In the genomic region with DNA sequence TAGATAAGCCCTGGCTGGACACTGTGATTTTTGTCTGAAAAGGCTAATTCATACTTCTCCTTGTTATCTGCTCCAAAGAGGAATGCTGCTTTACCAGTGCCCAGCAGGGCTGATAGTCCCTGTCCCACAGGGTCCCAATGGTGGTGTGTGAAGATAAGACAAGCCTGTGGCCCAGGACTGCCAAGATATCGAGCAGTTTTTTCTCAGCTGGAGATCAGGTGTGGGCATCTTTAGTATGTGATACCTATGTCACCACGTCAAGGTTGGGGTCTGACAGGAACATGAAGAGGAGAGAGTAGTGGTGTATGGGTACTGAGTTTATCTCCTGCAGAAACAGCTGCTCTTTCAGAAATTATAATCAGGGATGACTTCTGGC, we compare ENCODE assay signal across 25 mouse cellular contexts.
DNase-seq lines count a peak whose midpoint lies in the region; ATAC-seq and TF ChIP-seq lines count a peak whose summit lies in the region.
"Had no signal": no experiment of that assay in that cellular context is flagged by ENCODE, and none has a peak within 500 bp of the region (broad histone marks: within the 10 kb centered on the region; RNA-seq: fewer than 3 reads in every experiment).

No protein-coding gene starts in this region.

- H3K27me3 ChIP-seq in MEL (ENCODE audit: control insufficient read depth in 1 of 2, insufficient read depth in 2 of 2, low read length in 2 of 2) = no peaks in the 10 kb centered on the region
- peaks cover 5% of the 10 kb centered on the region; the same call in 1 of the 2 replicates for H3K27me3 ChIP-seq in liver, embryonic 12.5 days (replicated peaks)
- no peaks in the 10 kb centered on the region for H3K27me3 ChIP-seq in liver, postnatal 0 days (ENCODE audit: insufficient read depth, low read length)
- H3K27me3 ChIP-seq: forebrain, embryonic 15.5 days; heart, embryonic 13.5 days; hindbrain, embryonic 12.5 days; midbrain, embryonic 13.5 days; neural tube, embryonic 13.5 days had no signal

- no peaks in the 10 kb centered on the region for H3K36me3 ChIP-seq in MEL (ENCODE audit: control insufficient read depth in 1 of 2, insufficient read depth in 2 of 2, low read length in 2 of 2)
- no peaks in the 10 kb centered on the region for H3K36me3 ChIP-seq in liver, embryonic 12.5 days
- H3K36me3 ChIP-seq in liver, postnatal 0 days (replicated peaks; ENCODE audit: insufficient read depth, low read length) = no peaks in the 10 kb centered on the region
- H3K36me3 ChIP-seq: forebrain, embryonic 15.5 days; heart, embryonic 13.5 days; hindbrain, embryonic 12.5 days; midbrain, embryonic 13.5 days; neural tube, embryonic 13.5 days had no signal

- TF ChIP-seq RAD21 in MEL (IDR thresholded peaks at IDR 0.05; ENCODE audit: low read depth, low read length) = no peak

- no peaks in the 10 kb centered on the region for H3K9me3 ChIP-seq in MEL (replicated peaks; ENCODE audit: insufficient read depth, low read length)
- no peaks in the 10 kb centered on the region for H3K9me3 ChIP-seq in liver, embryonic 12.5 days (replicated peaks)
- no peaks in the 10 kb centered on the region for H3K9me3 ChIP-seq in liver, postnatal 0 days (ENCODE audit: low read length)
- H3K9me3 ChIP-seq: forebrain, embryonic 15.5 days; heart, embryonic 13.5 days; hindbrain, embryonic 12.5 days; midbrain, embryonic 13.5 days; neural tube, embryonic 13.5 days had no signal

- peak; percentile 41 to 68; a peak in 2 of 4 replicates for TF ChIP-seq EP300 in MEL (IDR thresholded peaks at IDR 0.05; ENCODE audit: low read depth in 1 of 2, low read length in 2 of 2)
- peak; percentile 25; the same call in 1 of the 2 replicates for TF ChIP-seq EP300 in liver, postnatal 0 days (IDR thresholded peaks at IDR 0.05; ENCODE audit: low read depth)

- TF ChIP-seq POLR2A in MEL (IDR thresholded peaks at IDR 0.05; ENCODE audit: control insufficient read depth in 1 of 2, insufficient read depth in 1 of 2, low read depth in 1 of 2, low read length in 2 of 2, poor library complexity in 1 of 2) = no peak
- no peak for TF ChIP-seq POLR2A in embryonic fibroblast, embryonic 13.5 days (IDR thresholded peaks at IDR 0.05; ENCODE audit: low read depth, low read length)

- H3K4me3 ChIP-seq in MEL (ENCODE audit: control insufficient read depth in 1 of 2, insufficient read depth in 1 of 2, low read depth in 2 of 2, low read length in 2 of 2) = no peak overlapping the region
- H3K4me3 ChIP-seq in embryonic fibroblast, embryonic 13.5 days (ENCODE audit: insufficient read depth, low read length) = no peak overlapping the region
- no peak overlapping the region for H3K4me3 ChIP-seq in liver, embryonic 12.5 days
- no peak overlapping the region for H3K4me3 ChIP-seq in liver, postnatal 0 days (ENCODE audit: low read depth, low read length)
- H3K4me3 ChIP-seq: forebrain, embryonic 15.5 days; heart, adult 2 months; heart, embryonic 13.5 days; hindbrain, embryonic 12.5 days; left cerebral cortex, adult 2 months; midbrain, embryonic 13.5 days; neural tube, embryonic 13.5 days had no signal

- no peak overlapping the region for H3K4me2 ChIP-seq in liver, embryonic 12.5 days
- H3K4me2 ChIP-seq in liver, postnatal 0 days (ENCODE audit: low read depth, low read length) = no peak overlapping the region
- H3K4me2 ChIP-seq: forebrain, embryonic 15.5 days; heart, embryonic 13.5 days; hindbrain, embryonic 12.5 days; lung, embryonic 14.5 days; midbrain, embryonic 13.5 days; neural tube, embryonic 13.5 days had no signal

- no peaks in the 10 kb centered on the region for H3K79me2 ChIP-seq in MEL (ENCODE audit: control insufficient read depth, insufficient read depth, low read length, poor library complexity)

- H3K27ac ChIP-seq in MEL (ENCODE audit: control insufficient read depth, low read depth, low read length) = no peak overlapping the region
- peak overlapping the region; percentile 53 for H3K27ac ChIP-seq in embryonic fibroblast, embryonic 13.5 days (ENCODE audit: insufficient read depth, low read length)
- no peak overlapping the region for H3K27ac ChIP-seq in liver, embryonic 12.5 days
- no peak overlapping the region for H3K27ac ChIP-seq in liver, postnatal 0 days (ENCODE audit: low read depth)
- H3K27ac ChIP-seq: forebrain, embryonic 15.5 days; heart, adult 2 months; hindbrain, embryonic 12.5 days; left cerebral cortex, adult 2 months; midbrain, embryonic 13.5 days; neural tube, embryonic 13.5 days had no signal

- no peaks in the 10 kb centered on the region for H3K4me1 ChIP-seq in MEL (ENCODE audit: control insufficient read depth in 1 of 2, insufficient read depth in 2 of 2, low read length in 2 of 2)
- H3K4me1 ChIP-seq in embryonic fibroblast, embryonic 13.5 days (ENCODE audit: control insufficient read depth, insufficient read depth, low read length) = no peaks in the 10 kb centered on the region
- H3K4me1 ChIP-seq in liver, embryonic 12.5 days = peaks cover 5% of the 10 kb centered on the region
- H3K4me1 ChIP-seq in liver, postnatal 0 days (ENCODE audit: insufficient read depth) = 0 out of 2 replicates have a peak, but pooled peaks cover 2% of the 10 kb centered on the region
- H3K4me1 ChIP-seq: forebrain, embryonic 15.5 days; hindbrain, embryonic 12.5 days; midbrain, embryonic 13.5 days; neural tube, embryonic 13.5 days had no signal

- 18% methylated on average over 2 of the region's 2 CpGs for WGBS in liver, embryonic 12.5 days (ENCODE audit: insufficient replicate concordance)
- WGBS in liver, postnatal 0 days (ENCODE audit: insufficient replicate concordance) = 38% methylated on average over 2 of the region's 2 CpGs

- DNase-seq in MEL (ENCODE audit: low read depth, low spot score) = peak; percentile 15
- DNase-seq in liver, postnatal 0 days = no peak
- no peak for DNase-seq in right cerebral cortex, postnatal 10 days (ENCODE audit: low spot score in 2 of 2)
- no peak for DNase-seq in embryo, embryonic 10 days (ENCODE audit: low spot score)
- DNase-seq: adrenal gland, postnatal 10 days; B cell, adult 2 months; cerebellum, adult 11-12 months; cerebellum, postnatal 14 days; gastrocnemius, postnatal 36 days; kidney, adult 9 months; kidney, postnatal 14 days; lung, embryonic 14.5 days; right cerebral cortex, postnatal 14 days; thymus, postnatal 4 days had no signal

- H3K9ac ChIP-seq in MEL (ENCODE audit: control insufficient read depth, low read depth, low read length, poor library complexity, severe bottlenecking) = no peak overlapping the region
- no peak overlapping the region for H3K9ac ChIP-seq in liver, embryonic 12.5 days
- no peak overlapping the region for H3K9ac ChIP-seq in liver, postnatal 0 days (replicated peaks)
- H3K9ac ChIP-seq: forebrain, embryonic 15.5 days; heart, embryonic 13.5 days; hindbrain, embryonic 12.5 days; lung, embryonic 14.5 days; midbrain, embryonic 13.5 days; neural tube, embryonic 13.5 days had no signal

- peak; percentile 81 for ATAC-seq in liver, embryonic 12.5 days
- ATAC-seq in liver, postnatal 0 days = no peak
- ATAC-seq in inflammation-experienced regulatory T-cells, adult 6 months = no peak
- ATAC-seq: forebrain, embryonic 15.5 days; intestine, postnatal 0 days; midbrain, embryonic 13.5 days had no signal

- no peak for TF ChIP-seq CTCF in MEL (IDR thresholded peaks at IDR 0.05 in 2 of 3, conservative IDR thresholded peaks at IDR 0.05 in 1 of 3; ENCODE audit: control insufficient read depth in 1 of 3, insufficient read depth in 1 of 3, low read depth in 2 of 3, low read length in 3 of 3, poor library complexity in 1 of 3, severe bottlenecking in 1 of 3)
- TF ChIP-seq CTCF in embryonic fibroblast, embryonic 13.5 days (IDR thresholded peaks at IDR 0.05; ENCODE audit: borderline replicate concordance, insufficient read depth, low read length) = no peak
- TF ChIP-seq CTCF in liver, postnatal 0 days (IDR thresholded peaks at IDR 0.05; ENCODE audit: low read depth) = no peak

TF ChIP-seq in MEL, 35 proteins besides CTCF, POLR2A, EP300 and RAD21 (continues in another document):
- TF ChIP-seq BHLHE40 (IDR thresholded peaks at IDR 0.05; ENCODE audit: borderline replicate concordance, low read depth, low read length) = no peak
- TF ChIP-seq MAZ (IDR thresholded peaks at IDR 0.05; ENCODE audit: low read depth, low read length) = no peak
- no peak for TF ChIP-seq NRF1 (IDR thresholded peaks at IDR 0.05; ENCODE audit: insufficient read depth, low read depth, low read length, poor library complexity, severe bottlenecking)
- no peak for TF ChIP-seq NELFE (IDR thresholded peaks at IDR 0.05; ENCODE audit: low read depth, low read length)
- no peak; the same call in 1 of the 2 replicates for TF ChIP-seq ZC3H11A (IDR thresholded peaks at IDR 0.05; ENCODE audit: low read depth, low read length)
- TF ChIP-seq ELF1 (IDR thresholded peaks at IDR 0.05; ENCODE audit: low read depth, low read length) = no peak
- TF ChIP-seq CHD1 (IDR thresholded peaks at IDR 0.05; ENCODE audit: low read depth, low read length) = no peak
- TF ChIP-seq POLR2AphosphoS2 (IDR thresholded peaks at IDR 0.05; ENCODE audit: low read length) = no peak
- TF ChIP-seq GABPA (IDR thresholded peaks at IDR 0.05; ENCODE audit: low read depth, low read length) = no peak
- no peak for TF ChIP-seq USF1 (IDR thresholded peaks at IDR 0.05; ENCODE audit: low read depth, low read length)
- no peak for TF ChIP-seq ZMIZ1 (IDR thresholded peaks at IDR 0.05; ENCODE audit: low read depth, low read length)
- no peak for TF ChIP-seq TBP (IDR thresholded peaks at IDR 0.05; ENCODE audit: low read depth, low read length)
- no peak for TF ChIP-seq CHD2 (IDR thresholded peaks at IDR 0.05; ENCODE audit: low read length)
- peak; percentile 40; the same call in 1 of the 2 replicates for TF ChIP-seq ETS1 (IDR thresholded peaks at IDR 0.05; ENCODE audit: low read depth, low read length)
- no peak for TF ChIP-seq TAL1 (IDR thresholded peaks at IDR 0.05; ENCODE audit: low read length)
- TF ChIP-seq ZNF384 (IDR thresholded peaks at IDR 0.05; ENCODE audit: low read depth, low read length) = no peak
- no peak for TF ChIP-seq MEF2A (IDR thresholded peaks at IDR 0.05; ENCODE audit: extremely low read depth, insufficient replicate concordance, low read depth, low read length, poor library complexity, severe bottlenecking)
- no peak for TF ChIP-seq MAX (IDR thresholded peaks at IDR 0.05; ENCODE audit: low read length)
- peak; percentile 35; the same call in 1 of the 2 replicates for TF ChIP-seq RCOR1 (IDR thresholded peaks at IDR 0.05; ENCODE audit: low read depth, low read length)
- no peak for TF ChIP-seq MYB (IDR thresholded peaks at IDR 0.05; ENCODE audit: low read depth, low read length)
- no peak for TF ChIP-seq E2F4 (IDR thresholded peaks at IDR 0.05; ENCODE audit: borderline replicate concordance, low read depth, low read length)
- TF ChIP-seq ZKSCAN1 (IDR thresholded peaks at IDR 0.05; ENCODE audit: low read depth, low read length) = no peak
- no peak for TF ChIP-seq KAT2A (conservative IDR thresholded peaks at IDR 0.05; ENCODE audit: low read depth, low read length)
- peak; percentile 55; the same call in 1 of the 2 replicates for TF ChIP-seq TCF12 (IDR thresholded peaks at IDR 0.05; ENCODE audit: low read depth, low read length)
- no peak for TF ChIP-seq JUND (IDR thresholded peaks at IDR 0.05; ENCODE audit: low read depth, low read length)
